Mouse (Mus musculus) ovary, postnatal 36 days (tissue): ENCODE measurements around the gene Zfp335.
"Not testable (repeated sequence)": the region's sequence is repeated elsewhere in the genome, so short reads cannot be mapped to it uniquely, and the experiment has no call there.

Experiments
- DNase-seq: peaks from one replicate; pipeline ENCODE4 v3.0.0; 2022; ENCODE audit warnings: low spot score, mixed read lengths

Gene Zfp335

GRCm38 (mm10) chr2:164892696-164893216 lies 18.8 kb downstream of the Zfp335 start:
- no peak for DNase-seq

- DNase-seq, result no peak
Measured at GRCm38 (mm10) chr2:164891908-164892695, 19.5 kb downstream of the Zfp335 start.

GRCm38 (mm10) chr2:164891056-164891834 lies 20.3 kb downstream of the Zfp335 start:
- DNase-seq, result no peak

- no peak for DNase-seq
Measured at GRCm38 (mm10) chr2:164890411-164891049, 21.0 kb downstream of the Zfp335 start.

- no peak for DNase-seq
Measured at GRCm38 (mm10) chr2:164889960-164890359, 21.6 kb downstream of the Zfp335 start.

- no peak for DNase-seq
Measured at GRCm38 (mm10) chr2:164888996-164889395, 22.6 kb downstream of the Zfp335 start.

- DNase-seq, result no peak
Measured at GRCm38 (mm10) chr2:164886617-164887016, 24.9 kb downstream of the Zfp335 start.

- DNase-seq, result peak; percentile 75
Measured at GRCm38 (mm10) chr2:164885788-164886187, 25.8 kb downstream of the Zfp335 start.

GRCm38 (mm10) chr2:164882619-164883018 lies 28.9 kb downstream of the Zfp335 start:
- DNase-seq, result no peak

GRCm38 (mm10) chr2:164879568-164880277 lies 31.8 kb downstream of the Zfp335 start:
- DNase-seq, result peak; percentile 93

- DNase-seq, result peak; percentile 92
Measured at GRCm38 (mm10) chr2:164879228-164879567, 32.4 kb downstream of the Zfp335 start, which contains the start of gene Pcif1. TSS of gene Pcif1 (plus strand) at chr2:164879304.

- DNase-seq, result peak; percentile 60
Measured at GRCm38 (mm10) chr2:164878509-164879227, 32.9 kb downstream of the Zfp335 start.

GRCm38 (mm10) chr2:164877376-164878215 lies 34.0 kb downstream of the Zfp335 start:
- DNase-seq, result not testable (repeated sequence)

GRCm38 (mm10) chr2:164875648-164876047 lies 35.9 kb downstream of the Zfp335 start:
- DNase-seq, result not testable (repeated sequence)

GRCm38 (mm10) chr2:164874239-164874769 lies 37.3 kb downstream of the Zfp335 start:
- no peak for DNase-seq

- no peak for DNase-seq
Measured at GRCm38 (mm10) chr2:164873621-164874020, 37.9 kb downstream of the Zfp335 start.

GRCm38 (mm10) chr2:164871602-164872303 lies 39.8 kb downstream of the Zfp335 start:
- DNase-seq, result no peak

GRCm38 (mm10) chr2:164868491-164868890 lies 43.1 kb downstream of the Zfp335 start:
- no peak for DNase-seq

GRCm38 (mm10) chr2:164867566-164867965 lies 44.0 kb downstream of the Zfp335 start:
- no peak for DNase-seq
